Mouse (Mus musculus) liver, postnatal 0 days (tissue): ENCODE results near the gene Ccdc85a.

Source experiments
- CTCF ChIP-seq: sonication (generic); IDR thresholded peaks from 2 replicates; pipeline ENCODE4 v1.5.1; 2016; ENCODE audit warnings: antibody characterized with exemption, low read depth
- EP300 ChIP-seq: IDR thresholded peaks from 2 replicates; pipeline ENCODE4 v1.6.1; 2016; ENCODE audit warnings: antibody characterized with exemption, low read depth, mild to moderate bottlenecking

DNA sequence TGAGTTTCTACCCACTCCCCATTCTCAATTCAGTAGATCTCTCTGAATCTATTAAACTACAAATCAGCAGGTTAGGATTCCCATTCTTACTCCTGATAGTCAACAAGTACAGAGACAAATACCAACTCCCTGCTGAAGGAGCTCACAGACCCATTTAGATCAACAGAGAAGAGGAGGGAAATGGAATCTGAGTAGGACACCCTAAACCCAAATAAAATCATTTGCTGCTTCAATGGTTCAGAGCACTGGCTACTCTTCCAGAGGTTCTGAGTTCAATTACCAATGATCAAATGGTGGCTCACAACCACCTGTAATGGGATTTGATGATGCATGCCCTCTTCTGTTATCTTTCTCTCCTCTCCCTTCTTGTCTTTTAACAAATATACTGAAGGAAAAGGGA lies 82.9 kb downstream of the Ccdc85a start:
- no peak for TF ChIP-seq CTCF
- TF ChIP-seq EP300: no peak
